Mouse (Mus musculus) ES-E14 (cell line): ENCODE results near the gene Rnh1. TPM values are rescaled to one million over a fixed set of nuclear protein-coding genes. Genes with fewer than 3 reads are reported as not detected.
A peak's percentile ranks its signal among the peaks of the same experiment; 100 is the strongest.

Source experiments
- DNase-seq: peaks from one replicate; pipeline ENCODE4 v3.0.0-alpha.2; 2013; ENCODE audit warnings: low read depth, low spot score
- H3K27ac ChIP-seq: 2 replicates; pipeline ENCODE4 v1.5.1; 2012; ENCODE audit warnings: low read depth, mild to moderate bottlenecking, low read length, moderate library complexity, mixed read lengths; ENCODE audit not compliant: poor library complexity, insufficient read depth, severe bottlenecking
- H3K36me3 ChIP-seq: 2 replicates; pipeline ENCODE4 v1.6.1; 2012; ENCODE audit warnings: mild to moderate bottlenecking, low read length, moderate library complexity, mixed read lengths; ENCODE audit not compliant: control insufficient read depth, poor library complexity, insufficient read depth, severe bottlenecking
- H3K4me1 ChIP-seq, 2 experiments: fragments of 150-350 bp in 1 of 2; sonication (generic) in 1 of 2; 2 replicates each; pipeline ENCODE4 v1.6.1; 2012; ENCODE audit warnings: low read length in 2 of 2, mild to moderate bottlenecking in 1 of 2, mixed read lengths in 1 of 2; ENCODE audit not compliant: control insufficient read depth in 2 of 2, insufficient read depth in 2 of 2, poor library complexity in 1 of 2
- H3K4me3 ChIP-seq, 2 experiments: fragments of 150-350 bp in 1 of 2; sonication (generic) in 1 of 2; 2 replicates each; pipeline ENCODE4 v1.5.1; 2012; ENCODE audit warnings: low read length in 2 of 2, low read depth in 1 of 2, mild to moderate bottlenecking in 1 of 2, mixed read lengths in 1 of 2; ENCODE audit not compliant: insufficient read depth in 1 of 2, poor library complexity in 1 of 2, severe bottlenecking in 1 of 2
- H3K9ac ChIP-seq: 2 replicates; pipeline ENCODE4 v1.6.1; 2012; ENCODE audit warnings: low read depth, mild to moderate bottlenecking, low read length, mixed read lengths; ENCODE audit not compliant: poor library complexity, insufficient read depth, severe bottlenecking
- H3K9me3 ChIP-seq: fragments of 150-350 bp; sonication (generic); 2 replicates; pipeline ENCODE4 v1.6.1; 2012; ENCODE audit warnings: low read depth, mild to moderate bottlenecking, low read length; ENCODE audit not compliant: control insufficient read depth, insufficient read depth
- CHD2 ChIP-seq: IDR thresholded peaks from 2 replicates; pipeline ENCODE4 v1.6.1; 2014; ENCODE audit warnings: mild to moderate bottlenecking, low read depth, low read length, inconsistent platforms
- HCFC1 ChIP-seq: IDR thresholded peaks from 2 replicates; pipeline ENCODE4 v1.6.1; 2012; ENCODE audit warnings: low read length, inconsistent platforms, borderline replicate concordance; ENCODE audit not compliant: insufficient read depth
- MAFK ChIP-seq: IDR thresholded peaks from 2 replicates; pipeline ENCODE4 v1.6.1; 2014; ENCODE audit warnings: mild to moderate bottlenecking, low read depth, low read length, inconsistent platforms; ENCODE audit not compliant: insufficient read depth
- ZC3H11A ChIP-seq: IDR thresholded peaks from 2 replicates; pipeline ENCODE4 v1.6.1; 2012; ENCODE audit warnings: low read depth, mild to moderate bottlenecking, inconsistent platforms, low read length, borderline replicate concordance
- ZNF384 ChIP-seq: IDR thresholded peaks from 2 replicates; pipeline ENCODE4 v1.6.1; 2012; ENCODE audit warnings: low read depth, low read length, inconsistent platforms
- in situ Hi-C, 2 experiments: fragments of 600-800 bp; cut with MboI; formaldehyde crosslinking; loops; one replicate each; pipeline ENCODE4 v1.15.1; 2025; ENCODE audit warnings: low sequenced_read_pairs in 2 of 2, inconsistent platforms in 1 of 2; ENCODE audit not compliant: unreplicated experiment in 2 of 2
- total RNA-seq: library from RNA; depleted of rRNA; stranded (reverse); fragments of 300-350 nt; gene quantifications from 2 replicates; pipeline ENCODE4 v1.2.3, GENCODE M21; 2012

The Rnh1 gene
- total RNA-seq, 1 experiment, result 70.3 TPM

- in situ Hi-C loops, result no loop called here
- DNase-seq, result no peak
- Histone ChIP-seq H3K4me1 (peaks cover 5 to 7% of the 10 kb centered on the region in 2 experiments; a peak in 2 of 4 replicates), H3K36me3 (peaks cover 4% of the 10 kb centered on the region; the same call in 1 of the 2 replicates), H3K9me3 (no peaks in the 10 kb centered on the region), H3K9ac (no peak overlapping the region), H3K4me3 (no peak overlapping the region), H3K27ac (no peak overlapping the region)
- TF ChIP-seq MAFK (no peak), ZC3H11A (no peak)
Observed at GRCm38 (mm10) chr7:141169300-141169699, 3.4 kb downstream of the Rnh1 start.

GRCm38 (mm10) chr7:141168518-141168953 lies 4.1 kb downstream of the Rnh1 start:
- no peak overlapping the region for H3K27ac ChIP-seq
- peak overlapping the region; percentile 58 to 63 for H3K4me3 ChIP-seq
- no peaks in the 10 kb centered on the region for H3K9me3 ChIP-seq
- H3K9ac ChIP-seq, result peak overlapping the region; percentile 67
- peaks cover 8% of the 10 kb centered on the region; the same call in 1 of the 2 replicates for H3K36me3 ChIP-seq
- TF ChIP-seq HCFC1, result no peak
- TF ChIP-seq MAFK, result 0 out of 2 replicates have a peak, but pooled peaks have one; percentile 11
- H3K4me1 ChIP-seq, result peaks cover 5 to 7% of the 10 kb centered on the region in 2 experiments; a peak in 2 of 4 replicates
- in situ Hi-C loops, result no loop called here
- DNase-seq, result peak; percentile 63

GRCm38 (mm10) chr7:141167901-141168517 lies 4.6 kb downstream of the Rnh1 start:
- no peak for TF ChIP-seq ZC3H11A
- no peak for TF ChIP-seq ZNF384
- no peak overlapping the region for H3K27ac ChIP-seq
- in situ Hi-C loops, result no loop called here
- peak overlapping the region; percentile 58 to 63 for H3K4me3 ChIP-seq
- H3K9ac ChIP-seq, result peak overlapping the region; percentile 67
- DNase-seq, result no peak
- peaks cover 8% of the 10 kb centered on the region; the same call in 1 of the 2 replicates for H3K36me3 ChIP-seq
- peaks cover 3 to 7% of the 10 kb centered on the region in 2 experiments; a peak in 2 of 4 replicates for H3K4me1 ChIP-seq
- H3K9me3 ChIP-seq, result no peaks in the 10 kb centered on the region

DNA sequence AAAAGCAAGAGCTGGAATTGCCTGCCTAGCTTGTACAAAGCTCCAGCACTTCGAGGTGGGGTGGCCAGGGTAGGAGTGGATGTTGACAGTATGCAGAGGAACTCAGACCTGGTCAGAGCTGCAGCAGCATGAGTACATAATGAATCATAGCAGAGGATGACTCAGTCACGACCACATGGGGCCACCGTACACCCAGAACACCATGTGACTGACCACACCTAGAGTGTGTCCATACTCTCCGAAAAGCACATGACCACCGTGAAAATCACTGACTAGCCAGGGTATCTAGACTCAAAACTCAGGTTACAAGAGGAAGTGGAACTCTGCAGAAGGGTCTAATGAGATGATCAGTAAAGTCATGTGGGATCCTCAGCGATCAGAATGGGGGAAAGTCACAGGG lies 7.8 kb downstream of the Rnh1 start:
- in situ Hi-C loops, result no loop called here
- Histone ChIP-seq H3K36me3 (peaks cover 18% of the 10 kb centered on the region; the same call in 1 of the 2 replicates), H3K9ac (no peak overlapping the region), H3K9me3 (no peaks in the 10 kb centered on the region), H3K4me3 (no peak overlapping the region), H3K27ac (no peak overlapping the region), H3K4me1 (peaks cover 3 to 7% of the 10 kb centered on the region in 2 experiments; a peak in 2 of 4 replicates)
- TF ChIP-seq MAFK, result no peak
- no peak for DNase-seq

- in situ Hi-C loops, result no loop called here
- Histone ChIP-seq H3K4me1 (peaks cover 3 to 7% of the 10 kb centered on the region in 2 experiments; a peak in 2 of 4 replicates), H3K9ac (no peak overlapping the region), H3K9me3 (no peaks in the 10 kb centered on the region), H3K36me3 (peaks cover 18% of the 10 kb centered on the region; the same call in 1 of the 2 replicates), H3K4me3 (no peak overlapping the region), H3K27ac (no peak overlapping the region)
- no peak for DNase-seq
- TF ChIP-seq HCFC1 (no peak), CHD2 (no peak), MAFK (no peak), ZNF384 (no peak), ZC3H11A (no peak)
Observed at GRCm38 (mm10) chr7:141164397-141164796, 8.3 kb downstream of the Rnh1 start.
